Mouse (Mus musculus) bone marrow, adult 2 months (tissue): Measurements from ENCODE around the gene Zdhhc3.
A peak's percentile ranks its signal among the peaks of the same experiment; 100 is the strongest.

Experiments
- CTCF ChIP-seq: fragments of 200-500 bp; IDR thresholded peaks from 2 replicates; pipeline ENCODE4 v1.5.1; 2011; ENCODE audit warnings: low read length, control low read depth; ENCODE audit not compliant: control insufficient read depth, insufficient read depth
- POLR2A ChIP-seq: fragments of 200-500 bp; IDR thresholded peaks from 2 replicates; pipeline ENCODE4 v1.6.1; 2011; ENCODE audit warnings: low read depth, mild to moderate bottlenecking, control low read depth, low read length, borderline replicate concordance; ENCODE audit not compliant: control insufficient read depth

DNA sequence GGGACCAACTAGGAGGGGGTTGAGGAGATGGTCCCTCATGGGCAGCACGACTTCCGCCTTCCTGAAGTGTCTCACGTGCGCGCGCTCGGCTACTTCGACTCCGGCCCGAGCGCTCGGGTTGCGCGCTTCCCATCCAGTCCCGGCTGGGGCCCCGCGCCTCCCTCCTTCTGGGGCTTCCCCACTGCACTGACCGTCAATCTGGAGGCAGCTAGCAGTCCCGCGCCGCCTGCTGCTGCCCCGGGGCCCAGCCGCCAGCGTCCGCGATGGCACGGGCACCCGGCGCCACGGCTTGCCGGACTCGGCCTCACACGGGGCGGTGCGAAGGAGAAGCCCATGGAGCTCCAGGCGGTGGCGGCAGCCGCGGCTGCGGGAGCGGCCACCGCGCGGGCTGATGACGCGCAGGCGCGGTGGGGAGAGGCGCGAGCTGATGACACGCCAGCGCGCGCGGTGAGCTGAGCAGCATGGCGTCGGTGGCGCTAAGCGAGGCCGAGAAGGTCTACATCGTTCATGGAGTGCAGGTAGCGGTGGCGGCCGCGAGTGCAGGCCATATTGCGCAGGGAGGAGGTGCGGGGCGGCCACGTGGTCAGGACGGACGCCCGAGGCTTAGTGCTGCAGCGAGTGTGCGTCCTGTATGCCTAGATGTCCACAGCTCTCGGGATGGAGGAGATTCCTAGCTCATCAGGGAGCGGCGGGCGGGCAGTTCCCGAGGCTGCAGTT lies at the start of gene Zdhhc3, which contains the start of gene Exosc7:
- TF ChIP-seq CTCF, result no peak
- TF ChIP-seq POLR2A, result peak; percentile 85; the same call in 1 of the 2 replicates
